Mouse (Mus musculus) gastrocnemius, postnatal 14 days (tissue): ENCODE results near the gene Dusp12. TPM values are rescaled to one million over a fixed set of nuclear protein-coding genes. Genes with fewer than 3 reads are reported as not detected.

Source experiments
- DNase-seq: peaks from one replicate; pipeline ENCODE4 v3.0.0; 2021; ENCODE audit warnings: mixed read lengths
- intact Hi-C: fragments of 180-260 bp; cut with DNase I; formaldehyde crosslinking; loops from one replicate; pipeline ENCODE4 v1.15.1; 2025; ENCODE audit warnings: low total_unique reads
- total RNA-seq, 2 experiments: library from RNA; stranded (reverse); gene quantifications; 2 replicates each; pipeline ENCODE4 v1.2.3; 2021

Dusp12 gene
- total RNA-seq, 2 experiments from 2014 or later: 4.0 to 6.1 TPM

GRCm38 (mm10) chr1:170866992-170867690 lies 18.2 kb downstream of the Dusp12 start:
- no peak for DNase-seq
- intact Hi-C loops: no loop called here

GRCm38 (mm10) chr1:170865406-170865805 lies 19.9 kb downstream of the Dusp12 start:
- intact Hi-C loops: no loop called here
- no peak for DNase-seq

DNA sequence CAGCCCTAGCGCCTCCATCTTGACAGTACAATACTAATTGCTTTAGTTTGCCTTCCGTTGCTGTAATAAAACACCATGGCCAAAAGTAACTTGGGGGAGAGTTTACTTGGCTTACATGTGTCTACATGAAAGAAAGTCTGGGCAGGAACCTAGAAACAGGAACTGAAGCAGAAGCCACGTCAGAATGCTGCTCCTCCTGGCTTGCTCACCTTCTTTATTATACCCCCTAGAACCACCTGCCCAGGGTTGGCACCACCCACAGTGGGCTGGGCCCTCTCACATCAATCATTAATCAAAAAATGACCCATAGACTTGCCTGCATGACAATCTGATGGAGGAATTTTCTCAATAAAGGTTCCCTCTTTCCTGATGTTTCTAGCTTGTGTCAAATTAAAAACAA lies 20.6 kb downstream of the Dusp12 start:
- DNase-seq: no peak
- intact Hi-C loops: no loop called here

DNA sequence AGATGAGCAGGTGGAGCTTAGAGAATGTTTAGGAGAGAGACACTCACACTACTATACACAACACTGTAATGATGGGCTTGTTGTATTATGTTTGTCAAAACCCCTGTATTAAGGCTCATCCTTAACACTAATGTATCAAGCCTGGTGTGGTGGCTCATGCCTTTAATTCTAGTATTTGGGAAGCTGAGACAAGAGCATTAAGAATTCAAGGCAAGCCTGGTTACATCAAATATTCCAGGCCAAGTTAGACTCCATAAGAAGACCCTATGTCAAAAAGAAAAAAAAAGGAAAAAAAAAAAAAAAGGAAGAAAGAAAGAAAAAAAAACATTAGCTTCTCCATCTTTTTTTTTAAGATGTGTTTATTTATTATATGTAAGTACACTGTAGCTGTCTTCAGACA lies 21.1 kb downstream of the Dusp12 start:
- intact Hi-C loops: no loop called here
- no peak for DNase-seq

DNA sequence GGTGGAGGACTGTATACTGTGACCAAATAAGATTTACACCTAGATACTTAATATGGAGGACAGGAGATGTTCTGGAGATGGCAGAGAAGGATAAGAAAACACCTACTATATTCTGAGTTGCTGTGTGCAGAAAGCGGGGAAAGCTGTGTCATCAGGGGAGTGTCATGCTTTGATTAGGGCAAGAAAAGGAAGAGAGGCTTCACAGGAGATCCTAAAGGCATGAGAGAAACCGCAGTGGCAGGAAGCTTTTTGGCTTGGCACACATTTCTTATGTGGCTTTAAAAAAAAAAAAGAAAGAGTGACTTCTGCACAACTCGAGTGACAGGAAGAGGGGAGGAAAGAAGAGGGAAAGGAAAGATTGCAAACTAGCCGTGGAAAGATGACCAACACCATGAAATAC lies 22.3 kb downstream of the Dusp12 start:
- intact Hi-C loops: no loop called here

DNA sequence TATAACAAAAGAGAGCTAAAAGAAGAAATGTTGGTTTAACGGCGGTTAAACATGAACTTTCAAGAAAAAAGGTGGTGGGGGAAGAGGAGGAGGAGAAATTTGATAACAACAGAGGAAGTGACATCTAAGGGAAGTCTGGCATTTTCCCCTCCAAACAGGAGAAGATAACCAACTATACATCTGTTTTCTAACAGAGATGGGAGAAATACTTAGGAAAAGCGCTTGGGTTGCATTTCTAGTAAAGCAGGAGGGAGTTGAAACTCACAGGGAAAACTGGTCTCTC lies 23.0 kb downstream of the Dusp12 start:
- intact Hi-C loops: no loop called here
- no peak for DNase-seq

More for the DNA sequence above, 22.3 kb downstream of the Dusp12 start:
- DNase-seq: no peak

GRCm38 (mm10) chr1:170861671-170862434 lies 23.5 kb downstream of the Dusp12 start:
- DNase-seq: no peak
- intact Hi-C loops: no loop called here

GRCm38 (mm10) chr1:170858872-170859271 lies 26.5 kb downstream of the Dusp12 start:
- intact Hi-C loops: no loop called here

GRCm38 (mm10) chr1:170857369-170857768 lies 28.0 kb downstream of the Dusp12 start:
- DNase-seq: no peak
- intact Hi-C loops: no loop called here

More at GRCm38 (mm10) chr1:170858872-170859271, 26.5 kb downstream of the Dusp12 start:
- DNase-seq: no peak

DNA sequence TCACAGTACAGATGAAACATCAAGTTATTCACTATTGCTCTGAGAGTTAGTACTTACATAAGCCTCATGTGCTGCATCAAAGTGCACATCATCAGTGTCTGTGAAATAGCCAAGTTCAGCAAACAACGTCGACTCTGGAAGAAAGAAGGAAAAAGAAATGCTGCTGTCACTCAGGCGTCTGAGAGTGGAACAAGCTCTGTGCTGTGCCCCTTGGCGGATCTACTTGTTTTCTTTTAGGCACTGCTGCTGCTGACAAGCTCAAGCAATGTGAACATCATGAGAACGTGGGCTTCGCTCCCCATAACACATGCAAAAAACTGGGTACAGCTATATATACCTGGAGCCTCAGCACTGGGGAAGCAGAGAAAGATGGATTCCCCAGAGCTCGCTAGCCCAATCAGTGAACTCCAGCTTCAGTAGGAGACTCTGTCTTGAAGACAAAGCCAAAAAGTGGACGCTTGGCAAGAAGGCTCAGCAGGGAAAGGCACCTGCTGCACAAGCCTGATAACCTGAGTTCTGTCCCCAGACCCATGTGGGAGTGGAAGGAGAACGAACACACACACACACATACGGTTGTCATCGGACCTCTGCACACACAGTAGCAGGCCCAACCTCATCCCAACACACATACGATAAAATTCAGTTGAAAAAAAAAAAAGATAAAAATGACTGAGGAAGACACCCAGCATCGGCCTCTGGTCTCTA lies 30.1 kb downstream of the Dusp12 start:
- no peak for DNase-seq
- intact Hi-C loops: no loop called here

DNA sequence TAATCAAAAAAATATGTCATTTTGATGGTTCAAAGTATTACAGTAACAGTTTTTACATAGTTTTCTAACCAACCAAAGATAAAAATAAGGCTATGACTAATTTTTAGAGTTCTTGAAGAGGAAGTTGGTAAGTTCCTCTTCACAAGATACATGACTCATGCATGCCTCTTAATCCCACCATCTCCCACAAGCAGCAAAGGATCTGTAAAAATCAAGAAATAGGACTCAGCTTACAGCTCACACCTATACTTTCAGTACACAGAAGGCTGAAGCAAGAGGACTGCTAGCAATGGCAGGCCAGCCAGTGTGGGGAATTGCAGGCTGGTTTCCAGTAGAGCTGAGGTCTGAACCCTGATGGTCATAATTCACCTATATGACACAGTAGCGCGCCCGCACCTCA lies 31.7 kb downstream of the Dusp12 start:
- DNase-seq: no peak
- intact Hi-C loops: no loop called here

DNA sequence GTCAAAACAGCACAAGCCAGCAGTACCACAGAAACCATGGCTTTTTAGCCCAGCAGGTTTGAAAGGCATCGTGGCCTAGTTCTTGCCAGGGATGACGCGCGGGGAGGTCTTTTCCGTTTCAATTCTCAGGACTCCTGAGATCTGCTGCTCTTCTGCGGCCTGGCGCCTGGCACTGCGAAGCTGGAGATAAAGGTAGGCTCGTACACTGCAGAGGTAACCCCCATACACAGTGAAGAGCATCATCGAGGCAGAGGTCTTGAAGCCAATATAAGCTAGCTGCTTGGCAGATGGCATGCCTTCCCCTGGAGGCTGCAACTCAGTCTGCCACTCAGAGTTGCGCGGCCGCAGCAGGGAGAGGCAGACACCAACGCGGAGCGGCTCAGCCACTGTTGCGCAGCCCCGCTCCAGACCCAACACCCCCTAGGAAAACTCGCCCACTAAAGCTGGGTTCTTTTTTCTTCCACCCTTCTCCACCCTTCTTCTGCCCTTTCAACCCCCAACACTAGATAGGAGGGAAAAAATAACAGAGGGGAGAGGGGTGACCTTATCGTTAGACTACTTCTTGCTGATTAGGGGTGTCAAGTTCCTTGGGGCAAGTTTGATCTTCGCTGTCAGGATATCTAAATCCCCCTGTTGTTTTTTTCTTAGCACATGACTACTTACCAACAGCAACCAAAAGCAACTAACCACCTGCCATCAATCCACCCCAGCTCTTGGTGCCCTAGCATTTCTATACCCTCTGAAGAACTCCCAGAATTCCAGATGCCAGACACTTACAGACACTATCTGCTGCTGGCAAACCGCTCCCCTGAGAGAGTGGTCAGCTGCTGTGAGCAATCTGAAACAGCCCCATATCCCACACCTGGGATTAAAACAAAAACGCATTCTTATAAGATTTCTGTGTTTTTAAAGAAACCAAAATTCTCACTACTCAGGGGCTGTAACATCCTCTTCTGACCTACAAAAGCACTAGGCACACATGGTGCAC lies 34.4 kb downstream of the Dusp12 start:
- DNase-seq: no peak
- intact Hi-C loops: no loop called here

DNA sequence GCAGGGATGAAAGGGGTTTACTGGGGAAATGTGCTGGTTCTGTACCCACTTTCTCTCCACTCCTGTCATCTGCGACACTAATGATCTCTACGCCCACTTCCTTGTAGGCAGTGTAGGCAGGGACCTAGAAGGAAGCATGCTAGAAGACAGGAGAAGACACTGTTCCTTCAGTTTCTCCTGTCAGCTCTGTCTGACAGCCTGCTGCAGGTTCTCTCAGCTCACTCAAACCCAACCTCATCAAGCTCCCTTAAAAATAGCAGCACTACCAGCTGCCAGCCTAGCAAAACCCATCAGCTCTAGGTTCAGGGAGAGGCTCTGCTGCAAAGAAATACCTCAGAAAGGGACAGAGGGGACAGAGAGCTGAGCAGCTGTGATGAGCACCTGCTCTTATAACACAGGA lies 35.3 kb downstream of the Dusp12 start:
- DNase-seq: no peak
- intact Hi-C loops: no loop called here

DNA sequence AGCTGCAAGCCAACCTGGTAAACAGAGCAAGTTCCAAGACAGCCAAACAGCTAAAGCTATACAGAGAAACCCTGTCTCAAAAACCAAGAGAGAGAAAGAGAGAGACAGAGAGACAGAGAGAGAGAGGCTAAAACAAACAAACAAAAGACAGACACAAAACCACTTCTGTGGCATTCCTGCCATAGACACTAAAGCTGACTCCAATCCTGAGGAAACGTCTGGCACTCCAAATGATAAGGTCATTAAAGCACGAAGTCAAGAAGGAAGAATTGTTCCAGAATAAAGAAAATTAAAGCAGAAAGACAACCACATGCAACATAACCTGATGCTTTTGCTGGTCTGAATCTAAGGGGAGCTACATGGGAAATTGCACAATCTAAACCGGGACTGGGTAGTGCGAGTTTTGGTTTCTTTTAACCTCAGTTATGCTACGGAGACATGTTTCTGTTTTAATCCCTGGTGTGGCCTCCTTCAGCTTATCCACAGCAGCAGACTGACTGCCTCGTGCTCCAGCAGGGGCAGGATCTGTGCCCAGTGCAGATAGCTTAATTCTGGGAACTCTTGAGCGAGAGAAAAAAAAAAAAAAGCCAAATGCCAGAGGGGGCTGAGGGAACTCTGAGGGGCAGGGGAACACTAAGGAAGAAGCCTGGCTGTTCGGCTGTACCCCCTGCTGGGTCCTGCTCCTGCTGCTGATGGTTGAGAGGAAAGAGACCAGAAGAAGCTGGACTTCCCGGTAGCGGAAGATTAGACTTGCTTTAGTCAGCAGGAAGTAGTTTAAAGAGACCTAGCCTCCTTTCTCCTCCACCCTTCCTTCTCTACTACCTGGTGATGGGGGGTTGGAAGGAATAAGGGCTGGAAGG lies 39.7 kb downstream of the Dusp12 start:
- DNase-seq: no peak
- intact Hi-C loops: no loop called here

GRCm38 (mm10) chr1:170844380-170844779 lies 41.0 kb downstream of the Dusp12 start:
- intact Hi-C loops: no loop called here
- DNase-seq: no peak

DNA sequence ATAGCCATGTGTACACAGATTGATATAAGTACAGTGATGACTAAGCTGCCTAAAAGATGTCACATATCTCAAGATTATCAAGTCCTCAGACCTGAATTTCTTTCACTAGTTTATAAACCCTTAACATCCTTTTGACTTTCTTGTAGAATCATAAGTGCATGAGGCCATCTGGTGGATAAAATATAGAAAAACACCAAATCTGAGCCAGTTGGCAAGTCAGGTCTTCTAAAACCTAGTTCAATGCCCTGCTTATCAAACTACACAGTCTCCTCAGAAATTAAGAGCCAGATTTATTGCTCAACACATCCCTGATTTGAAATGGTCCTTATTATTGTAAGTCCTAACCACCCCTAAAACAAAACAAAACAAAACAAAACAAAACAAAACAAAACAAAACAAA lies 45.7 kb downstream of the Dusp12 start:
- intact Hi-C loops: loop anchor here (2.0 kb wide), 1 partner anchor 207 kb away; no protein-coding TSS in a partner anchor
- DNase-seq: no peak

- intact Hi-C loops: no loop called here
- DNase-seq: no peak
These were observed 50.6 kb downstream of the Dusp12 start for GRCm38 (mm10) chr1:170834756-170835155.

DNA sequence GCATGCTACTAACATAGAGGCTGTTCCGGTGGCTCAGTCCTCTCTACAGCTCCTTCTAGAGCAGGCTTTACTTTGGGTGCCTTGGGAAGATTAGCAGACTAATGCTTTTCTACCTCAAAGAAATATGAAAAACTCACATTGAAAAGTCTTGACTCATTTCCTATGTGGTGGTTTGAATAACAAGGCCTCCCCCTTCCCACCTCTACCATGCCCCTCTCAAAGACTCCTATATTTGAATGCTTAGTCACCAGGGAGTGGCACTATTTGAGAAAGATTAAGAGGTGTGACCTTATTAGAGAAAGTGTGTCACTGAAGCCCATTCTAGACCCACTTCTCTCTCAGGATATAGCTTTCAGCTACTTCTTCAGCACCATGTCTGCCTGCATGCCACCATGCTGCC lies 55.6 kb downstream of the Dusp12 start:
- intact Hi-C loops: no loop called here

GRCm38 (mm10) chr1:170829344-170829743 lies 56.0 kb downstream of the Dusp12 start:
- intact Hi-C loops: no loop called here

More for the DNA sequence above, 55.6 kb downstream of the Dusp12 start:
- no peak for DNase-seq

More at GRCm38 (mm10) chr1:170829344-170829743, 56.0 kb downstream of the Dusp12 start:
- no peak for DNase-seq
